Mouse (Mus musculus) intestine, embryonic 14.5 days (tissue): Measurements from ENCODE around the gene Gatad2b. TPM values are rescaled to one million over a fixed set of nuclear protein-coding genes. Genes with fewer than 3 reads are reported as not detected.
A peak's percentile ranks its signal among the peaks of the same experiment; 100 is the strongest.
"Not testable (repeated sequence)": the region's sequence is repeated elsewhere in the genome, so short reads cannot be mapped to it uniquely, and the experiment has no call there.

ENCODE experiments used
- ATAC-seq: fragments of 200-750 bp; cut with Nextera tagmentation; replicated peaks from 2 replicates; pipeline ENCODE4 v1.8.0; 2017; ENCODE audit warnings: low read depth, moderate number of reproducible peaks, moderate TSS enrichment, moderate library complexity; ENCODE audit not compliant: low FRiP score, low TSS enrichment
- DNase-seq: peaks from one replicate; pipeline ENCODE4 v3.0.0-alpha.2; 2018; ENCODE audit warnings: low spot score
- H3K27ac ChIP-seq: fragments of 300-500 bp; sonication (generic); 2 replicates; pipeline ENCODE4 v1.5.1; 2014; ENCODE audit warnings: low read depth, mild to moderate bottlenecking, control low read depth
- H3K27me3 ChIP-seq: fragments of 300-500 bp; sonication (generic); replicated peaks from 2 replicates; pipeline ENCODE4 v1.6.1; 2014; ENCODE audit warnings: low read length, control low read depth; ENCODE audit not compliant: control insufficient read depth, insufficient read depth
- H3K36me3 ChIP-seq: fragments of 300-500 bp; sonication (generic); 2 replicates; pipeline ENCODE4 v1.6.1; 2014; ENCODE audit warnings: low read length, control low read depth; ENCODE audit not compliant: control insufficient read depth, insufficient read depth
- H3K4me1 ChIP-seq: fragments of 300-500 bp; sonication (generic); replicated peaks from 2 replicates; pipeline ENCODE4 v1.6.1; 2014; ENCODE audit warnings: low read length, control low read depth, mixed read lengths; ENCODE audit not compliant: control insufficient read depth, insufficient read depth
- H3K4me2 ChIP-seq: fragments of 300-500 bp; sonication (generic); 2 replicates; pipeline ENCODE4 v1.6.1; 2014; ENCODE audit warnings: low read length
- H3K4me3 ChIP-seq: fragments of 300-500 bp; sonication (generic); 2 replicates; pipeline ENCODE4 v1.5.1; 2014; ENCODE audit warnings: low read depth, low read length, control low read depth, mixed read lengths
- H3K9ac ChIP-seq: fragments of 300-500 bp; sonication (generic); 2 replicates; pipeline ENCODE4 v1.6.1; 2014; ENCODE audit warnings: mild to moderate bottlenecking, low read length
- H3K9me3 ChIP-seq: fragments of 300-500 bp; sonication (generic); 2 replicates; pipeline ENCODE4 v1.6.1; 2016; ENCODE audit warnings: low read length, control low read depth; ENCODE audit not compliant: control insufficient read depth
- WGBS: fragments of 180-500 bp; shearing (Covaris S2); extraction: QIAGEN DNeasy Blood & Tissue Kit; methylation state at CpG from one replicate; pipeline ENCODE4 v1.1.7; 2014; 5-methylcytosine and 5-hydroxymethylcytosine counted together
- polyA plus RNA-seq: library from polyadenylated mRNA; unstranded; fragments of >200 nt; fragmentation: Nextera tagmentation; extraction: Ambion mirVana; gene quantifications from 2 replicates; pipeline ENCODE4 v1.2.1, GENCODE M21; 2014

Gene Gatad2b
- 15.5 and 16.0 TPM in 2 replicates for polyA plus RNA-seq

DNA sequence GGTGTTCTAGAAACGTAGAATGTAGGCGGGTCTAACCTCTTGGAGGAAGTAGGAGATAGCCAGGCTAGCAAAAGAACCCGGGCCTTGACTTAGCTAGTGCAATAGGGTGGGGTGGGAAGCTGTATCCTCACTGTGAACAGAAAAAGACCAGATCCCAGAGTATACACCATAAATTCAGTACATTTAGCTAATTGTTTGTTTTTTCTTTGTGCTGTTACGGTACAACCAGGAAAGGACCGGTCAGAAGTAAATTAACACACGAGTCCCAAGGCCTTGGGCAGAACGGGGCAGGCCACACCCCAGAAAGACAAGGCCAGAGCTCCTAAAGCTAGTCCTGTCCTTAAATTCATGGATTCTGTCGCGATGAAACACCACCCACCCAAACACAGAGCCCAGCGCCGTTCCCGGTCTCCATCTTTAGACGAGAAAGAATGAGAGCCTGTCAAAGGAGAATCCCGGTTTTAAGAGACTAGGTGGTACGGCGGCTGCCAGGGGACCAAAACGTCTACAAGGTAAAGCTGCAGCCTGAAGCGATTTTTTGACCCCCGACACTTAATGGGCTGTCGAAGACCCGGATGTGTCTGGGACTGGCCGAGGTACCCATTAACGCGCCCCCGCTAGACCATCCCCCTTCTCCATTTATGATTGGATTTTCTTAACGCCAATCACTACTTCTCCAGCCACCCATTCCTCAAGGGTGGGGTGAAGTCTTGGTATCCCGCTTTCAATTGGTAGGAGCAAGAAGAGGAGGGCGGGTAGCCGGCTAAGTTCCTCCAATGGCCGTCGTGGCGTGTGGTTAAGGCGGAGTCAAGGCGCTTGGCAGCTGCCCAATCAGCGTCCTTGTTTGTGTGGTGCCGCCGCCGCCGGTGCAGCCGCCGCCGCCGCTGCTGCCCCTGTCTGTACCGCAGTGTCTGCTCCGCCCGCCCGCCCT, at the start of gene Gatad2b:
Gatad2b (plus strand) TSS at position 834 of the 931 bp plus-strand sequence.
- under 1% methylated on average over 45 of the region's 47 CpGs for WGBS
- ATAC-seq (peak; percentile 99), DNase-seq (peak; percentile 100)
- Histone ChIP-seq H3K4me2 (peak within 1 kb of the TSS; percentile 91), H3K4me3 (peak within 1 kb of the TSS; percentile 74), H3K27ac (peak within 1 kb of the TSS; percentile 96), H3K4me1 (peaks cover 13% of the 10 kb centered on the region; the same call in 1 of the 2 replicates), H3K36me3 (no peaks in the 10 kb centered on the region), H3K9ac (peak within 1 kb of the TSS; percentile 77), H3K27me3 (no peaks in the 10 kb centered on the region), H3K9me3 (no peaks in the 10 kb centered on the region)

DNA sequence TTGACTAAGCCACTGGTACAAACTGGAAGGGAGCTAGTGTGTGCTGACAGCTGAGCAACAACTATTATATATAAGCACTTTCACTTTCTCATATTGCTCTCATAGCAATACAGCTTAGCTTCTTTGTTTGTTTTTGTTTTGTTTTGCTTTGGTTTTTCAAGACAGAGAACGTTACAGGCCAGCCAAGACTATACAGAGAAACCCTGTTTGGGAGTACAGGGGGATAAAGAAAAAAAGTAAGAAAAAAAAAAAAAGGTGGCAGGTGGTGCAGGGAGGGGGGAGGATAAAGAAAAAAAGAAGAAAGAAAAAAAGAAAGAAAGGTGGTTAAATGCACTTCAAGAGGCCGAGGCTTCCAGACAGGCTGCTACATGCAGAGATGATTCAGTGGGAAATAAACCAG, 47.6 kb upstream of the Gatad2b start:
- ATAC-seq: no peak
- H3K27ac ChIP-seq: no peak overlapping the region

GRCm38 (mm10) chr3:90247630-90247959, 45.4 kb upstream of the Gatad2b start:
- peaks cover 15% of the 10 kb centered on the region for H3K4me1 ChIP-seq
- DNase-seq: no peak
- WGBS: under 1% methylated on average over 3 of the region's 3 CpGs
- peak; percentile 38 for ATAC-seq
- no peaks in the 10 kb centered on the region for H3K9me3 ChIP-seq
- peak overlapping the region; percentile 93 for H3K4me2 ChIP-seq
- H3K4me3 ChIP-seq: peak overlapping the region; percentile 79
- H3K36me3 ChIP-seq: peaks cover 19% of the 10 kb centered on the region
- H3K27ac ChIP-seq: peak overlapping the region; percentile 95
- no peaks in the 10 kb centered on the region for H3K27me3 ChIP-seq
- peak overlapping the region; percentile 81 for H3K9ac ChIP-seq

More for the DNA sequence above, 47.6 kb upstream of the Gatad2b start:
- Histone ChIP-seq H3K4me2 (no peak overlapping the region), H3K27me3 (no peaks in the 10 kb centered on the region), H3K4me1 (peaks cover 17% of the 10 kb centered on the region), H3K4me3 (no peak overlapping the region), H3K36me3 (peaks cover 6% of the 10 kb centered on the region), H3K9me3 (no peaks in the 10 kb centered on the region), H3K9ac (no peak overlapping the region)
- 73% methylated on average over 2 of the region's 2 CpGs for WGBS
- DNase-seq: no peak

GRCm38 (mm10) chr3:90247960-90248745, 44.8 kb upstream of the Gatad2b start, which contains the start of gene Slc39a1:
Gene Slc39a1 (plus strand): TSS chr3:90248172.
- Histone ChIP-seq H3K9me3 (no peaks in the 10 kb centered on the region), H3K27ac (peak within 1 kb of the TSS; percentile 95), H3K4me2 (peak within 1 kb of the TSS; percentile 93), H3K9ac (peak within 1 kb of the TSS; percentile 81), H3K4me1 (peaks cover 13% of the 10 kb centered on the region), H3K36me3 (peaks cover 19% of the 10 kb centered on the region), H3K27me3 (no peaks in the 10 kb centered on the region), H3K4me3 (peak within 1 kb of the TSS; percentile 79)
- ATAC-seq (peak; percentile 90), DNase-seq (peak; percentile 93)
- under 1% methylated on average over 44 of the region's 44 CpGs for whole genome bisulfite sequencing

DNA sequence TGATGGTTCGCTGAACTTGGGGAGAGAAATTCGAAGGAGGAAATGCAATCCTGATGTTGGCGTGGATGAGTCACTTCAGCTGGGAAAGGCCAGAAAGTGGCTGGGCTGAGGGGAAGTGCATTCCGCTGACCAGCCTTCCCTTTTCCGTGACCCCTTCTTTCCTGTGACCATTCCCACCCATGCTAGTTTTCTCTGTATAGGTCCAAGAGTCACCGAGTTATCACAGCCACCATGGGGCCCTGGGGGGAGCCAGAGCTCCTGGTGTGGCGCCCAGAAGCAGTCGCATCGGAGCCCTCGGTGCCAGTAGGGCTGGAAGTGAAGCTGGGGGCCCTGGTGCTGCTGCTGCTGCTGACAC, 44.3 kb upstream of the Gatad2b start:
- peak overlapping the region; percentile 81 for H3K9ac ChIP-seq
- H3K4me1 ChIP-seq: peaks cover 10% of the 10 kb centered on the region
- H3K4me2 ChIP-seq: peak overlapping the region; percentile 93
- peak overlapping the region; percentile 79 for H3K4me3 ChIP-seq
- ATAC-seq: no peak
- no peak for DNase-seq
- H3K27ac ChIP-seq: peak overlapping the region; percentile 95
- WGBS: 3% methylated on average over 10 of the region's 10 CpGs
- peaks cover 19% of the 10 kb centered on the region for H3K36me3 ChIP-seq
- H3K9me3 ChIP-seq: no peaks in the 10 kb centered on the region
- no peaks in the 10 kb centered on the region for H3K27me3 ChIP-seq

DNA sequence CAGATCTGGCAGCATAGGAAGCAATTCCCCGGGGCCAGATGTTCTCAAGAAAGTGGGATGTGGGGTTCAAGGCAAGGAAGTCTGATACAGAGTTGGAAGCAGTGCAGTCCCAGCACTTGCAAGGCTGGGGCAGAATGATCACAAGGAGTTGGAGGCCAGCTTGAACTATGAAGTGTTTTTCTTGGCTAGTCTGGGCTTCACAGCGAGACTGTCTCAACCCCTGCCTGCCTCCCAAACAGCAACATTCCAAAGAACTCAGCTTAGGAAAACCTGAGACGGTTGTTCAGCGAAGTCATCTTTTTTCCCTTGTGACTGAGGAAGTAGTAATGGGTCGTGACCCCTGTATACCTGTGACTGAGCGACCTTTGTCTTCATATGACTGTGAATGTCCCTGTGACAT, 42.2 kb upstream of the Gatad2b start:
- Histone ChIP-seq H3K36me3 (peaks cover 19% of the 10 kb centered on the region), H3K9ac (no peak overlapping the region), H3K4me3 (no peak overlapping the region), H3K9me3 (no peaks in the 10 kb centered on the region), H3K27me3 (no peaks in the 10 kb centered on the region), H3K4me2 (no peak overlapping the region), H3K4me1 (peaks cover 16% of the 10 kb centered on the region), H3K27ac (no peak overlapping the region)
- 86% methylated on average over 6 of the region's 6 CpGs for WGBS
- no peak for DNase-seq
- no peak for ATAC-seq

GRCm38 (mm10) chr3:90251731-90252226, 41.2 kb upstream of the Gatad2b start:
- not testable (repeated sequence) for H3K27me3 ChIP-seq, H3K9ac ChIP-seq, H3K4me2 ChIP-seq, DNase-seq, H3K27ac ChIP-seq, ATAC-seq, H3K4me3 ChIP-seq, H3K9me3 ChIP-seq
- Histone ChIP-seq H3K36me3 (peaks cover 19% of the 10 kb centered on the region), H3K4me1 (peaks cover 16% of the 10 kb centered on the region)
- WGBS: 92% methylated on average over 10 of the region's 12 CpGs

GRCm38 (mm10) chr3:90252659-90253058, 40.3 kb upstream of the Gatad2b start:
- peaks cover 13% of the 10 kb centered on the region for H3K4me1 ChIP-seq
- not testable (repeated sequence) for DNase-seq, H3K27me3 ChIP-seq, H3K27ac ChIP-seq, H3K4me2 ChIP-seq, H3K9me3 ChIP-seq, H3K4me3 ChIP-seq, H3K9ac ChIP-seq, ATAC-seq
- WGBS: 88% methylated on average over 2 of the region's 2 CpGs
- peaks cover 26% of the 10 kb centered on the region for H3K36me3 ChIP-seq
